ENCODE assay signal across 11 mouse cellular contexts in genomic region chr11:106572958-106573357, GRCm38 (mm10). TPM values are rescaled to one million over a fixed set of nuclear protein-coding genes. Genes with fewer than 3 reads are reported as not detected.
DNase-seq lines count a peak whose midpoint lies in the region; ATAC-seq lines count a peak whose summit lies in the region.
"Had no signal": no experiment of that assay in that cellular context is flagged by ENCODE, and none has a peak within 500 bp of the region (broad histone marks: within the 10 kb centered on the region; RNA-seq: fewer than 3 reads in every experiment).

No protein-coding gene starts in this region.

- H3K36me3 ChIP-seq in liver, embryonic 12.5 days, result peaks cover 9% of the 10 kb centered on the region; the same call in 1 of the 2 replicates
- H3K36me3 ChIP-seq in liver, embryonic 11.5 days (ENCODE audit: control insufficient read depth, insufficient read depth, low read length), result peaks cover under 1% of the 10 kb centered on the region

- H3K4me3 ChIP-seq in liver, embryonic 12.5 days, result no peak overlapping the region
- no peak overlapping the region for H3K4me3 ChIP-seq in liver, embryonic 11.5 days (ENCODE audit: low read depth, low read length)
- H3K4me3 ChIP-seq: erythroblast, embryonic 14.5 days; liver, embryonic 13.5 days had no signal

- peaks cover 60% of the 10 kb centered on the region for H3K4me1 ChIP-seq in liver, embryonic 12.5 days
- H3K4me1 ChIP-seq in liver, embryonic 11.5 days (replicated peaks; ENCODE audit: control insufficient read depth, insufficient read depth, low read length), result peaks cover 30% of the 10 kb centered on the region

- 76% methylated on average over 9 of the region's 9 CpGs for WGBS in liver, embryonic 12.5 days (ENCODE audit: insufficient replicate concordance)
- 77% methylated on average over 9 of the region's 9 CpGs for WGBS in liver, embryonic 11.5 days

- peak; percentile 51 for DNase-seq in adrenal gland, postnatal 14 days
- DNase-seq in adrenal gland, adult 18-20 months (ENCODE audit: low spot score in 2 of 2), result no peak
- DNase-seq in liver, embryonic 11.5 days (ENCODE audit: low spot score), result no peak
- peak; percentile 46 for DNase-seq in heart, postnatal 4 days
- DNase-seq in lung, postnatal 36 days, result peak; percentile 72
- no peak for DNase-seq in thymus, adult 18-20 months
- no peak for DNase-seq in Muller cell, postnatal 12 days (ENCODE audit: inconsistent ontology term)
- DNase-seq: cerebellum, adult 18-20 months; liver, embryonic 13.5 days had no signal

- no peak for ATAC-seq in liver, embryonic 12.5 days
- no peak for ATAC-seq in liver, embryonic 11.5 days (replicated peaks; ENCODE audit: low FRiP score)

- H3K27me3 ChIP-seq in liver, embryonic 12.5 days (replicated peaks), result no peaks in the 10 kb centered on the region
- no peaks in the 10 kb centered on the region for H3K27me3 ChIP-seq in liver, embryonic 11.5 days (replicated peaks; ENCODE audit: control insufficient read depth, insufficient read depth, low read length)
- H3K27me3 ChIP-seq: liver, embryonic 13.5 days had no signal

- 0 out of 2 replicates have a peak overlapping the region, but pooled peaks have one; percentile 1 for H3K27ac ChIP-seq in liver, embryonic 12.5 days
- no peak overlapping the region for H3K27ac ChIP-seq in liver, embryonic 11.5 days (ENCODE audit: low read depth, low read length)
- H3K27ac ChIP-seq: liver, embryonic 13.5 days had no signal

- H3K9ac ChIP-seq in liver, embryonic 12.5 days, result no peak overlapping the region
- no peak overlapping the region for H3K9ac ChIP-seq in liver, embryonic 11.5 days (ENCODE audit: low read depth, low read length)
- H3K9ac ChIP-seq: liver, embryonic 13.5 days had no signal

- no peaks in the 10 kb centered on the region for H3K9me3 ChIP-seq in liver, embryonic 12.5 days (replicated peaks)
- H3K9me3 ChIP-seq in liver, embryonic 11.5 days (ENCODE audit: control insufficient read depth, low read length), result no peaks in the 10 kb centered on the region
- H3K9me3 ChIP-seq: liver, embryonic 13.5 days had no signal

- no peak overlapping the region for H3K4me2 ChIP-seq in liver, embryonic 12.5 days
- no peak overlapping the region for H3K4me2 ChIP-seq in liver, embryonic 11.5 days
- H3K4me2 ChIP-seq: liver, embryonic 13.5 days had no signal

RNA-seq across cellular contexts. Expression of gene Tex2, which starts 40.3 kb away (rescaled TPM):
- total RNA-seq in adrenal gland, postnatal 14 days (2021), result 40.4 and 44.8 TPM in 2 replicates
- 10 to 100 TPM; 52.1 to 54.2 TPM for total RNA-seq in adrenal gland, adult 18-20 months (2021)
- 11.3 and 11.7 TPM in 2 replicates for polyA plus RNA-seq in liver, embryonic 12.5 days (2016; fragmentation: Nextera tagmentation; extraction: Ambion mirVana)
- 13.4 and 15.9 TPM in 2 replicates for polyA plus RNA-seq in liver, embryonic 11.5 days (2014; fragmentation: Nextera tagmentation; extraction: Ambion mirVana)
- total RNA-seq in heart, postnatal 4 days (2021), result 10 to 100 TPM; 37.6 to 45.2 TPM

Comparison
In these comparisons a context has a peak if more than half of its experiments do, and no peak if none do; other contexts are left out.
1. DNase-seq: peak in adrenal gland, postnatal 14 days (single experiment), heart, postnatal 4 days (single experiment) and lung, postnatal 36 days (single experiment); none in adrenal gland, adult 18-20 months (0 of 2), liver, embryonic 11.5 days (single experiment), thymus, adult 18-20 months (0 of 2) and Muller cell, postnatal 12 days (single experiment).